Mouse (Mus musculus): ENCODE results near the gene Gdf7. TPM values are rescaled to one million over a fixed set of nuclear protein-coding genes. Genes with fewer than 3 reads are reported as not detected.

Gdf7 gene
- polyA plus RNA-seq, 1 experiment from 2014 or later: 0.37 TPM

DNA sequence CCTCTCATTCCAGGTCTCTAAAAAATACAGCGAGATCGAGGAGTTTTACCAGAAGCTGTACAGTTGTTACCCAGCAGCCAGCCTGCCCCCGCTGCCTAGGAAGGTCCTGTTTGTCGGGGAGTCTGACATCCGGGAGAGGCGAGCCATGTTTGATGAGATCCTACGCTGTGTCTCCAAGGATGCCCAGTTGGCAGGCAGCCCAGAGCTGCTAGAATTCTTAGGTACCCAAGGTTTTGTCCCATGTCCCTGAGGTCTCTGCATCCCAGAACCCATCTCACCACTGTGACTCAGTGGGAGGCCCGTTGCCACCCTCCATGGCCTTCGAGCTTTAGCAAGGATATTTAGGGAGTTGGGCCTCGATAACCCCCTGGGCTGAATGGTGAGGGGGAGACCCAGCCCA, 19.8 kb upstream of the Gdf7 start:
- Histone ChIP-seq H3K9ac (ENCODE audit: low read length) (no peak overlapping the region), H3K27me3 (ENCODE audit: control insufficient read depth, insufficient read depth, low read length) (no peaks in the 10 kb centered on the region), H3K36me3 (ENCODE audit: control insufficient read depth, insufficient read depth, low read length) (peaks cover 2% of the 10 kb centered on the region), H3K27ac (ENCODE audit: low read depth, low read length) (no peak overlapping the region), H3K9me3 (ENCODE audit: control insufficient read depth, low read length) (no peaks in the 10 kb centered on the region), H3K4me3 (ENCODE audit: low read depth, low read length) (no peak overlapping the region), H3K4me2 (ENCODE audit: low read depth) (no peak overlapping the region), H3K4me1 (ENCODE audit: control insufficient read depth, insufficient read depth, low read length) (no peaks in the 10 kb centered on the region)
- DNase-seq (ENCODE audit: low spot score) (no peak), ATAC-seq (ENCODE audit: insufficient read depth, low FRiP score, low TSS enrichment) (no peak)
- WGBS: 88% methylated on average over 10 of the region's 10 CpGs

DNA sequence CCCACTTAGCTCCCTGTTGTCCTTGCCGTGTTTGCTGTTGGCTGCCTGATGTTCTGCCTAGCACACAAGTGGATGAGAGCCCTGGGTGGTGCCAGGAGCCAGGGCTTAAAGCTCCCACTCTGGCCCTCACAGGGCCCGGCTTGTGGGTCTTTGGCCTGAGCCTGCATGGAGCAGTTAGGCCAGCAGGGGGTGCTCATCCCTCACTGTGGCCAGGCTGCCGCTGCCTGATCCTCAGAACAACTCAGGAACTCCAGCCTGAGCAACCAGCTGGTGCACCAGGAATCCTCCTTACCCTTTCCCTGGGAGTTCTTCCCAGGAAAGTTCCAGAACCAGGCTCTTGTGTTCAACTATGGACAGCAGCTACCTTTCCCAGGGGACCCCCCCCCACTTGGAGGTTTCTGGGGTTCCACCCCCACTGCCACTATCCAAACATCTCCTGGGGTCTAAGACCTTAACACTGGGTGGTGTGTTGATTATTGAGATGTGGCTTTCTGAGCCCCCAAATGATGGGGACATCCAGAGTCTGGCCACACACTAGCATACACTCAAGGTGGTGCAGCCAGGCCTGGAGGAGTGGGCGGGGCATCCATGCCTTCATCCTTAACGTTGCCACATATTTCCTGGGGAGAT, 18.4 kb upstream of the Gdf7 start:
- DNase-seq (ENCODE audit: low spot score): peak; percentile 80
- H3K9me3 ChIP-seq (ENCODE audit: control insufficient read depth, low read length): no peaks in the 10 kb centered on the region
- H3K36me3 ChIP-seq (ENCODE audit: control insufficient read depth, insufficient read depth, low read length): peaks cover 2% of the 10 kb centered on the region
- WGBS: 43% methylated on average over 5 of the region's 5 CpGs
- H3K9ac ChIP-seq (ENCODE audit: low read length): no peak overlapping the region
- H3K27me3 ChIP-seq (ENCODE audit: control insufficient read depth, insufficient read depth, low read length): no peaks in the 10 kb centered on the region
- no peak overlapping the region for H3K27ac ChIP-seq (ENCODE audit: low read depth, low read length)
- H3K4me1 ChIP-seq (ENCODE audit: control insufficient read depth, insufficient read depth, low read length): no peaks in the 10 kb centered on the region
- H3K4me3 ChIP-seq (ENCODE audit: low read depth, low read length): no peak overlapping the region
- peak; percentile 25; the same call in 1 of the 2 replicates for ATAC-seq (ENCODE audit: insufficient read depth, low FRiP score, low TSS enrichment)
- no peak overlapping the region for H3K4me2 ChIP-seq (ENCODE audit: low read depth)

DNA sequence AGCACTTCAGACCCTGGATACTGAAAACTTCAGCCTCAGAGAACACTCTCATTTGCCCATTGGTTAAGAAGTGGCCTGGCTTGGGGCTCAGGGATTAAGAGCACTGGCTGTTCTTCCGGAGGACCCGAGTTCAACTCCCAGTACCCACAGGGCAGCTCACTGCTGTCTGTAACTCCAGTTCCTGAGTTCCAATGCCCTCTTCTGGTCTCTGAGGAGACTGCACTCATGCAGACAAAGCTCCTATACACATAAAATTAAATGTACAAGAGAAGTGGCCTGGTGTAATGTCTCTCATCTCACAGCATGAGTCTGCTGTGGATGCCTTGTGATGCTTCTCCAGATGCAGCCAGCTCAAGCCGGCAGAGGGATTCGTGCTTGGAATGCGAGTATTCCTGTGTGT, 14.8 kb upstream of the Gdf7 start:
- WGBS: 90% methylated on average over 5 of the region's 5 CpGs
- H3K27me3 ChIP-seq (ENCODE audit: control insufficient read depth, insufficient read depth, low read length): no peaks in the 10 kb centered on the region
- ATAC-seq (ENCODE audit: insufficient read depth, low FRiP score, low TSS enrichment) (no peak), DNase-seq (ENCODE audit: low spot score) (no peak)
- no peak overlapping the region for H3K9ac ChIP-seq (ENCODE audit: low read length)
- H3K9me3 ChIP-seq (ENCODE audit: control insufficient read depth, low read length): no peaks in the 10 kb centered on the region
- no peak overlapping the region for H3K4me3 ChIP-seq (ENCODE audit: low read depth, low read length)
- H3K36me3 ChIP-seq (ENCODE audit: control insufficient read depth, insufficient read depth, low read length): peaks cover 2% of the 10 kb centered on the region
- H3K27ac ChIP-seq (ENCODE audit: low read depth, low read length): no peak overlapping the region
- H3K4me2 ChIP-seq (ENCODE audit: low read depth): no peak overlapping the region
- H3K4me1 ChIP-seq (ENCODE audit: control insufficient read depth, insufficient read depth, low read length): no peaks in the 10 kb centered on the region; the same call in 1 of the 2 replicates

DNA sequence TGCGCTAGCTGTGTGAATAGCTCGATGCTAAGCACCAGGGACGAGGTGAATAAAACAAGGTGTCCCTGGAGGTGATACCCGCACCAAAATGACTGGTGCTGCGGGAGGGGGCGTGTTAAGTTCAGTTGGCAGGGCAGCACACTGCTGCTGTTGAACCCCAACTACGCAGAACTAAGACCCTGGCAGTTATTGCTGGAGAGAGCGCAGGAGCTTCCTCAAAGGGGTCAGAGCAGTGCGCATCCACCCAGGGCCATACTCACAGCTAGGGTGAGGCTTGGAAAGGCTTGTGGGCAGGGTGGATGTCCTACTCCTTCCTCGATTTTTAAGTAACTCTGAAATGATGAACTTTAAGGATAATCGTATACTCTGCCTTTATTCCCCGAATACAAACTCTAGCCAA, 12.0 kb upstream of the Gdf7 start:
- WGBS: 28% methylated on average over 12 of the region's 12 CpGs
- H3K9me3 ChIP-seq (ENCODE audit: control insufficient read depth, low read length): no peaks in the 10 kb centered on the region
- H3K4me2 ChIP-seq (ENCODE audit: low read depth): peak overlapping the region; percentile 75
- no peak overlapping the region for H3K27ac ChIP-seq (ENCODE audit: low read depth, low read length)
- ATAC-seq (ENCODE audit: insufficient read depth, low FRiP score, low TSS enrichment) (peak; percentile 14; the same call in 1 of the 2 replicates), DNase-seq (ENCODE audit: low spot score) (no peak)
- H3K27me3 ChIP-seq (ENCODE audit: control insufficient read depth, insufficient read depth, low read length): 0 out of 2 replicates have a peak, but pooled peaks cover 7% of the 10 kb centered on the region
- H3K9ac ChIP-seq (ENCODE audit: low read length): peak overlapping the region; percentile 63
- no peaks in the 10 kb centered on the region; the same call in none of the 2 replicates for H3K36me3 ChIP-seq (ENCODE audit: control insufficient read depth, insufficient read depth, low read length)
- H3K4me3 ChIP-seq (ENCODE audit: low read depth, low read length): peak overlapping the region; percentile 62
- H3K4me1 ChIP-seq (ENCODE audit: control insufficient read depth, insufficient read depth, low read length): no peaks in the 10 kb centered on the region; the same call in 1 of the 2 replicates

DNA sequence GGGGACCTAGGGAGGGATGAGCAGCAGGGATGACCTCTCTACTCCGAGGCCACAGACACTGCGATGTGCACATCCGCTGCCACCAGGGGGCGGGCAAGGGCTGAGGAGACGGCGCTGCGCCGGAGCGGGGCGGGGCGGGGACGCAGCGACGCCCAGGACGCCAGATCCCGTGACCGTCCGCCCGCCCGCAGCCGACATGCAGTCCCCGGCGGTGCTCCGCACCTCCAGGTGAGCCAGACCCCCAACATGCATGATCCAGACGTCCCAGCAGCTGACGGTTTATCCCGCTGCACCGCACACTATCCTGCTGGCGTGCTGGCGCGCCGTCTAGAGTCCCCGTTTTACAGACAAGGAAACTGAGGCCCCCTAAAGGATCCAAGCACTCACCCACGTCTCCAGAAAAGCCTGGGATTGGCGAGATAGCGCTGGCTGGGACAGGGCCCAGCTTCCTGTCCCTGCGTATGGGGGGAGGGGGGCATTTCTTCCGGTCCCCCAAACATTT, 11.6 kb upstream of the Gdf7 start, which contains the start of gene Hs1bp3:
Hs1bp3 (plus strand) TSS at position 163 of the 502 bp plus-strand sequence.
- 0% methylated on average over 30 of the region's 38 CpGs for WGBS
- DNase-seq (ENCODE audit: low spot score): peak; percentile 95
- peak within 1 kb of the TSS; percentile 62 for H3K4me3 ChIP-seq (ENCODE audit: low read depth, low read length)
- H3K9ac ChIP-seq (ENCODE audit: low read length): peak within 1 kb of the TSS; percentile 63
- no peak within 1 kb of the TSS for H3K27ac ChIP-seq (ENCODE audit: low read depth, low read length)
- ATAC-seq (ENCODE audit: insufficient read depth, low FRiP score, low TSS enrichment): peak; percentile 88
- H3K9me3 ChIP-seq (ENCODE audit: control insufficient read depth, low read length): no peaks in the 10 kb centered on the region
- H3K4me2 ChIP-seq (ENCODE audit: low read depth): peak within 1 kb of the TSS; percentile 75
- no peaks in the 10 kb centered on the region; the same call in 1 of the 2 replicates for H3K4me1 ChIP-seq (ENCODE audit: control insufficient read depth, insufficient read depth, low read length)
- 0 out of 2 replicates have a peak, but pooled peaks cover 7% of the 10 kb centered on the region for H3K27me3 ChIP-seq (ENCODE audit: control insufficient read depth, insufficient read depth, low read length)
- no peaks in the 10 kb centered on the region; the same call in 1 of the 2 replicates for H3K36me3 ChIP-seq (ENCODE audit: control insufficient read depth, insufficient read depth, low read length)

- no peak for DNase-seq (ENCODE audit: low spot score)
- 0 out of 2 replicates have a peak, but pooled peaks cover 7% of the 10 kb centered on the region for H3K27me3 ChIP-seq (ENCODE audit: control insufficient read depth, insufficient read depth, low read length)
- no peak overlapping the region for H3K27ac ChIP-seq (ENCODE audit: low read depth, low read length)
- H3K4me3 ChIP-seq (ENCODE audit: low read depth, low read length): no peak overlapping the region
- no peaks in the 10 kb centered on the region; the same call in 1 of the 2 replicates for H3K4me1 ChIP-seq (ENCODE audit: control insufficient read depth, insufficient read depth, low read length)
- no peaks in the 10 kb centered on the region for H3K9me3 ChIP-seq (ENCODE audit: control insufficient read depth, low read length)
- no peak overlapping the region for H3K9ac ChIP-seq (ENCODE audit: low read length)
- WGBS: 84% methylated on average over 4 of the region's 4 CpGs
- no peak overlapping the region for H3K4me2 ChIP-seq (ENCODE audit: low read depth)
- H3K36me3 ChIP-seq (ENCODE audit: control insufficient read depth, insufficient read depth, low read length): no peaks in the 10 kb centered on the region
- ATAC-seq (ENCODE audit: insufficient read depth, low FRiP score, low TSS enrichment): no peak
These were observed 10.5 kb upstream of the Gdf7 start for GRCm38 (mm10) chr12:8312266-8312665.

DNA sequence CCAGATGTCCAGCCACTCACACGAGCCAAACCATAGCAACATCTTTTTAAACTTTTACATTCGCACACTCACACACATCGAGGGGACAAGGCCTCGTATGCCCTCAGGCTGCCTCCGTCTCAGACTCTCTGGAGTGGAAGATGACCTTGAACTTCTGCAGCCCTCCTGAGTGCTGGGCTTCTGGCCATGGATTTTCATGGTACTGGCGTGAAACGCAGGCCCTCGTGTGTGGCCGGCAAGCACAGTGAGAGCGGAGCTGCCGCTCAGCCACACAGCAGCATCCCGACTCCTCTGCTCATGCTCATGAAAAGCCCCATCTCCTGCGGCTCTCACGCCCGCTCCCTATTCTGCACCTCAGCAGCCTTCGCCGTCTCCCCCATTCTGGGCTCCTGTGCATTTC, 9.2 kb upstream of the Gdf7 start:
- H3K27ac ChIP-seq (ENCODE audit: low read depth, low read length): no peak overlapping the region
- peaks cover 7% of the 10 kb centered on the region; the same call in 1 of the 2 replicates for H3K27me3 ChIP-seq (ENCODE audit: control insufficient read depth, insufficient read depth, low read length)
- no peaks in the 10 kb centered on the region for H3K36me3 ChIP-seq (ENCODE audit: control insufficient read depth, insufficient read depth, low read length)
- ATAC-seq (ENCODE audit: insufficient read depth, low FRiP score, low TSS enrichment) (no peak), DNase-seq (ENCODE audit: low spot score) (no peak)
- H3K4me2 ChIP-seq (ENCODE audit: low read depth): no peak overlapping the region
- no peaks in the 10 kb centered on the region; the same call in 1 of the 2 replicates for H3K4me1 ChIP-seq (ENCODE audit: control insufficient read depth, insufficient read depth, low read length)
- WGBS: 48% methylated on average over 17 of the region's 17 CpGs
- no peak overlapping the region; the same call in 1 of the 2 replicates for H3K9ac ChIP-seq (ENCODE audit: low read length)
- H3K4me3 ChIP-seq (ENCODE audit: low read depth, low read length): no peak overlapping the region
- no peaks in the 10 kb centered on the region for H3K9me3 ChIP-seq (ENCODE audit: control insufficient read depth, low read length)

GRCm38 (mm10) chr12:8306910-8307309, 5.2 kb upstream of the Gdf7 start:
- 54% methylated on average over 1 of the region's 1 CpGs for WGBS
- ATAC-seq (ENCODE audit: insufficient read depth, low FRiP score, low TSS enrichment): peak; percentile 6; the same call in 1 of the 2 replicates
- H3K27me3 ChIP-seq (ENCODE audit: control insufficient read depth, insufficient read depth, low read length): peaks cover 36% of the 10 kb centered on the region

GRCm38 (mm10) chr12:8306432-8306831, 4.7 kb upstream of the Gdf7 start:
- ATAC-seq (ENCODE audit: insufficient read depth, low FRiP score, low TSS enrichment): peak; percentile 43
- Histone ChIP-seq H3K36me3 (ENCODE audit: control insufficient read depth, insufficient read depth, low read length) (no peaks in the 10 kb centered on the region), H3K27me3 (ENCODE audit: control insufficient read depth, insufficient read depth, low read length) (peaks cover 41% of the 10 kb centered on the region), H3K27ac (ENCODE audit: low read depth, low read length) (no peak overlapping the region), H3K4me1 (ENCODE audit: control insufficient read depth, insufficient read depth, low read length) (no peaks in the 10 kb centered on the region), H3K9ac (ENCODE audit: low read length) (no peak overlapping the region), H3K4me2 (ENCODE audit: low read depth) (no peak overlapping the region), H3K9me3 (ENCODE audit: control insufficient read depth, low read length) (no peaks in the 10 kb centered on the region), H3K4me3 (ENCODE audit: low read depth, low read length) (no peak overlapping the region)
- WGBS: 5% methylated on average over 5 of the region's 5 CpGs
- peak; percentile 75 for DNase-seq (ENCODE audit: low spot score)

More at GRCm38 (mm10) chr12:8306910-8307309, 5.2 kb upstream of the Gdf7 start:
- Histone ChIP-seq H3K36me3 (ENCODE audit: control insufficient read depth, insufficient read depth, low read length) (no peaks in the 10 kb centered on the region), H3K4me3 (ENCODE audit: low read depth, low read length) (no peak overlapping the region), H3K9ac (ENCODE audit: low read length) (no peak overlapping the region), H3K4me2 (ENCODE audit: low read depth) (no peak overlapping the region), H3K27ac (ENCODE audit: low read depth, low read length) (no peak overlapping the region), H3K4me1 (ENCODE audit: control insufficient read depth, insufficient read depth, low read length) (no peaks in the 10 kb centered on the region), H3K9me3 (ENCODE audit: control insufficient read depth, low read length) (no peaks in the 10 kb centered on the region)
- no peak for DNase-seq (ENCODE audit: low spot score)

All from neural tube, embryonic 11.5 days (tissue).